Mouse (Mus musculus): ENCODE results near the gene Epor.

DNA sequence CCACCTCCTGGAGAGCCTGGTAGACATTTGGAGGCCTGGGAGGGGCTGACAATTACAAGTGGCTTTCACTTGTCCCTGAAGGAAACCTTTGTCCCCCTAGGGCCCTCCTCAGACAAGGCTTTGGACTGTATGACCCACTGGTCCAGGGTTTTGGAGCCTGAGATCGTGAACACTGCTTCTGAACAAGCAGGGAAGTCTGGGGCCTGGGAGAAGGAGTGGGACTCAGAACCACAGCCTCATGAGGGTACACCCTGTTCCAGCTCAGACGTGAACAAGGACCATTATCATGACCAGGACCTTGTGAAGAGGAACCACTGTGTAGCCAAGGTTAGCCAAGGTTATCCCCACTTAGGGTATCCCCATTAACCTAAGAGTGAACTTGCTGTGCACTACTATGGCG is 34.1 kb downstream of the Epor start:
- TF ChIP-seq POLR2A (IDR thresholded peaks at IDR 0.05; ENCODE audit: borderline replicate concordance, extremely low read depth, insufficient read depth, insufficient read length, poor library complexity, severe bottlenecking) (no peak), CTCF (IDR thresholded peaks at IDR 0.05; ENCODE audit: borderline replicate concordance, extremely low read depth, insufficient read depth, insufficient read length) (no peak)

Measured in brain, embryonic 14.5 days (tissue).